Mouse (Mus musculus) limb, embryonic 10.5 days (tissue): ENCODE measurements around the gene Def6. TPM values are rescaled to one million over a fixed set of nuclear protein-coding genes. Genes with fewer than 3 reads are reported as not detected.
"Not testable (repeated sequence)": the region's sequence is repeated elsewhere in the genome, so short reads cannot be mapped to it uniquely, and the experiment has no call there.

Source experiments
- DNase-seq: peaks from one replicate; pipeline ENCODE4 v3.0.0-alpha.2; 2017; ENCODE audit warnings: low spot score
- H3K27ac ChIP-seq: fragments of 300-500 bp; sonication (generic); 2 replicates; pipeline ENCODE4 v1.5.1; 2016; ENCODE audit warnings: mild to moderate bottlenecking
- H3K27me3 ChIP-seq: fragments of 300-500 bp; sonication (generic); 2 replicates; pipeline ENCODE4 v1.6.1; 2016; ENCODE audit warnings: low read depth, mild to moderate bottlenecking; ENCODE audit not compliant: poor library complexity, severe bottlenecking
- H3K36me3 ChIP-seq: fragments of 300-500 bp; sonication (generic); 2 replicates; pipeline ENCODE4 v1.6.1; 2016; ENCODE audit warnings: mild to moderate bottlenecking, moderate library complexity
- H3K4me1 ChIP-seq: fragments of 300-500 bp; sonication (generic); 2 replicates; pipeline ENCODE4 v1.6.1; 2016
- H3K4me3 ChIP-seq: fragments of 300-500 bp; sonication (generic); 2 replicates; pipeline ENCODE4 v1.5.1; 2016; ENCODE audit warnings: mild to moderate bottlenecking, moderate library complexity
- H3K9me3 ChIP-seq: fragments of 300-500 bp; sonication (generic); replicated peaks from 2 replicates; pipeline ENCODE4 v1.6.1; 2016; ENCODE audit warnings: mild to moderate bottlenecking
- WGBS: fragments of 180-500 bp; shearing (Covaris S2); methylation state at CpG from one replicate; pipeline ENCODE4 v1.1.7; 2016; 5-methylcytosine and 5-hydroxymethylcytosine counted together
- polyA plus RNA-seq: library from polyadenylated mRNA; unstranded; fragments of >200 nt; fragmentation: Nextera tagmentation; extraction: Ambion mirVana; gene quantifications from 2 replicates; pipeline ENCODE4 v1.2.1, GENCODE M21; 2016

Gene Def6
- polyA plus RNA-seq, 1 experiment from 2014 or later, result 11.1 TPM

DNA sequence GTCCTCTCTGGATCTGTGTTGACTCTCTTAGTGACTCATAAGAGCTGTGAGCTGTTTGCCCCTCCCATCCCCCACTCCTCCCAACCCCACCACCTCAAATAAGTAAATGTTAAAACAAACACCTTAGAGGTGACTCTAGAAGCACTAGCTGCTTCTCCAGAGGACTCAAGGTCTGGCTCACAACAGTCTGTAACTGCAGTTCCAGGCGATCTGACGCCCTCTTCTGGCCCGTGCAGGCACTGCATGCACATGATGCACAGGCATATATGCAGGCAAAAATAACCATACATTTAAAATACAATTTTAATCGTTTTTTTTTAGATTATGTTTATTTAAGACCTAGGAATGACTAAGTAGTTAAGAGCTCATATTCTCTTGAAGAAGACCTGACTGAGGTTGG, 5.7 kb downstream of the Def6 start:
- no peak overlapping the region for H3K27ac ChIP-seq
- no peaks in the 10 kb centered on the region for H3K9me3 ChIP-seq
- H3K4me1 ChIP-seq, result peaks cover 43% of the 10 kb centered on the region
- no peak for DNase-seq
- WGBS, result 29% methylated on average over 4 of the region's 4 CpGs
- H3K27me3 ChIP-seq, result no peaks in the 10 kb centered on the region
- H3K36me3 ChIP-seq, result no peaks in the 10 kb centered on the region
- no peak overlapping the region for H3K4me3 ChIP-seq

DNA sequence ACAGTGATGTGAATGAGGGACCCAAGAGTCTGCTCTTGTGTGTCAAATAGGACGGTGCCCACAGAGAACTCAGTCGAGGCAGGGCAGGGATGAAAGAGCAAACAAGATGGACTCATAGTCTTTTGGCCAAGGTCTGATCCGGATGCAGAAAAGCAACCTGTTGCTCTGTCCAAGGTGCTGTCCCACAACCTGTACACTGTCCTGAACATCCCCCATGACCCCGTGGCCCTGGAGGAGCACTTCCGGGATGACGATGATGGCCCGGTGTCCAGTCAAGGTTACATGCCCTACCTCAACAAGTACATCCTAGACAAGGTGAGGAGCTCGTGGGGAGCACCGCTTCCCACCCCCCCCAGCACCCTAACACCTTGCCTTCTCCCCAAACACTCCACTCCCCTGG, 9.2 kb downstream of the Def6 start:
- no peak overlapping the region for H3K4me3 ChIP-seq

DNA sequence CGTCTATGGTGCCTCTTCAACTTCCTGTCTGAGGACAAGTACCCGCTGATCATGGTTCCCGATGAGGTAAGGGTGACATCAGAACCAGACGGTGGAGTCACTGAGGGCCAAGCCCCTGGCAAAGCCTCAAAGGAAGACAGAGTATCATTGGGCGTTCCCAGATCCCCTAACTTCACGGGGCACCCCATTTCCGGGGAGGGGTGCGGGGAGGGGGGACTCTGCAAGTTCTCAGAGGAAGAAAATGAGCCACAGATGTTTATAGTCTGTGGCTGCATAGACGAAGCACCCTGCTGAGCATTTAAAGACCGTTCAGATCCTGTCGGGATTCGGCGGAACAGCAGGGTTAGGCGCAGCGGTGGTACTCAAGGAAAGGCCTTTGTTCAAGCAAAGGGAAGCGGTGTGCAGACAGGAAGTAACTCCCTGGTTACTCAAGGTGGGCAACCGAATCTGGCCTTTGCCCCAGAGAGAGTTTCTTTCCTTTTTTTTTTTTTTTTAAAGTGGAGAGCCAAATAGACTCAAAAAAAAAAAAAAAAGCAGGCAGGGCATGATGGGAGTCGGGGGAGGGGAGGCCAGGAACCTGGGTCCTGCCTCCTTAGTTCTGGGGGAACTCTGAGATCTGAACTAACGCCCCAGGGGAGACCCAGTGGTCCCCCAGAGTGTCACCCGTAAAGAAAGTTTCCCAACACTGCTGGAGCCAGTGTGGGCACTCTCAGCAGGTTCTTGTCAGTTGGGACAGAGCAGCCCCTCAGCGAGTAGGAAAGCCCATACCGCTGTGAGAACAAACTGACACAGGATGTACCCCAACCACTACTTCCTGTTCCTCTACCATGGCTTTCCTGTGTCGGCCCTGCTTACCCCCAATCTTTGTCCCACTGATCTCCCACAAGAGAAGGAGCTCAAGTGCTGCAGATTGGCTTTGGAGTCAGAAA, 10.4 kb downstream of the Def6 start:
- WGBS, result 27% methylated on average over 23 of the region's 23 CpGs
- H3K4me1 ChIP-seq, result peaks cover 23% of the 10 kb centered on the region
- peak overlapping the region; percentile 30; the same call in 1 of the 2 replicates for H3K4me3 ChIP-seq
- no peaks in the 10 kb centered on the region for H3K9me3 ChIP-seq
- H3K27ac ChIP-seq, result peak overlapping the region; percentile 88
- peak; percentile 56 for DNase-seq
- no peaks in the 10 kb centered on the region for H3K27me3 ChIP-seq
- H3K36me3 ChIP-seq, result no peaks in the 10 kb centered on the region

More for the DNA sequence above, 9.2 kb downstream of the Def6 start:
- peak overlapping the region; percentile 88; the same call in 1 of the 2 replicates for H3K27ac ChIP-seq
- no peaks in the 10 kb centered on the region for H3K27me3 ChIP-seq
- no peak for DNase-seq
- 87% methylated on average over 9 of the region's 9 CpGs for WGBS
- H3K36me3 ChIP-seq, result no peaks in the 10 kb centered on the region
- H3K4me1 ChIP-seq, result peaks cover 31% of the 10 kb centered on the region
- H3K9me3 ChIP-seq, result no peaks in the 10 kb centered on the region

DNA sequence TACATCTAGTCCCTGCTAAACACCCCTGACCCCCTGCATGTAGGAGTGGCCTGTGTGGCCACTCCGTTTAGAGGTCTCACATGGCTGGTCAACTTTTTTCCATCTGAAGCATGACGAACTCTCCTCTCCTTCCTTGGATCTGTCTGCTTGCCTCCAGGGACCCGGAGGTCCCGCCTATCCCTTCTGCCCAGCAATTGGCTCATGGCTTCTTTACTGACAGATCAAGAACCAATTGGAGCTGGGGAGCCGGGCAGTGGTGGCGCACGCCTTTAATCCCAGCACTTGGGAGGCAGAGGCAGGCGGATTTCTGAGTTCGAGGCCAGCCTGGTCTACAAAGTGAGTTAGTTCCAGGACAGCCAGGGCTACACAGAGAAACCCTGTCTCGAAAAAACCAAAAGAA, 14.9 kb downstream of the Def6 start:
- H3K27ac ChIP-seq, H3K9me3 ChIP-seq, H3K27me3 ChIP-seq, H3K36me3 ChIP-seq, DNase-seq, H3K4me3 ChIP-seq: not testable (repeated sequence)
- peaks cover 44% of the 10 kb centered on the region for H3K4me1 ChIP-seq
- 93% methylated on average over 10 of the region's 10 CpGs for WGBS

DNA sequence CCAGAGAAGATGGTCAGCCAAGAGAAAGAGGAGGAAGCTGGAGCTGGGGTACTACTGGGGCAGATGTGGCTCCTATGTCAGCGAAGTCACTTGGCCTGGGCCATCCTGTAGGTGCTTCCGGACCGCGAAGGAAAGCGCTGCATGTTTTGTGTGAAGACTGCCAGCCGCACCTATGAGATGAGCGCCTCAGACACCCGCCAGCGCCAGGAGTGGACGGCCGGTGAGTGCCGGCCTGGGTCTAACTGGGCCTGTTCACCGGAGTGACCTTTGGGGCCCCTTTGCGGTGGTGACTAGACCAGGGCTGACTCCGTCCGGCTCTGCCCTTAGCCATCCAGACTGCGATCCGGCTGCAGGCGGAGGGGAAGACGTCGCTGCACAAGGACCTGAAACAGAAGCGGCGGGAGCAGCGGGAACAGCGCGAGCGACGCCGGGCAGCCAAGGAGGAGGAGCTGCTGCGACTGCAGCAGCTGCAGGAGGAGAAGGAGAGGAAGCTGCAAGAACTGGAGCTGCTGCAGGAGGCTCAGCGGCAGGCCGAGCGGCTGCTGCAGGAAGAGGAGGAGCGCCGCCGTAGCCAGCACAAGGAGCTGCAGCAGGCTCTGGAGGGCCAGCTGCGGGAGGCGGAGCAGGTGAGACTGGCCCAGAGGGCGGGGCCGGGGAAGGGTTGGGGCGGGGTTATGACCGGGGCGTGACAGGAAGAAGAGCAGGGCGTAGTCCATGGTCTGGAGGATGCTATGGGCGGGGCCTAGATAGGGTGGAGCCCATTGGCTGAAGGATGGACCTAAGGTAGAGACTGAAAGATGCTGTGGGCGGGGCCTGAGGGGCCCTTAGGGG, 16.2 kb downstream of the Def6 start:
- H3K27ac ChIP-seq, result peak overlapping the region; percentile 92
- H3K9me3 ChIP-seq, result no peaks in the 10 kb centered on the region
- H3K4me3 ChIP-seq, result peak overlapping the region; percentile 64
- H3K4me1 ChIP-seq, result peaks cover 31% of the 10 kb centered on the region
- peak; percentile 92 for DNase-seq
- WGBS, result 1% methylated on average over 46 of the region's 46 CpGs
- H3K27me3 ChIP-seq, result no peaks in the 10 kb centered on the region
- H3K36me3 ChIP-seq, result peaks cover 12% of the 10 kb centered on the region

DNA sequence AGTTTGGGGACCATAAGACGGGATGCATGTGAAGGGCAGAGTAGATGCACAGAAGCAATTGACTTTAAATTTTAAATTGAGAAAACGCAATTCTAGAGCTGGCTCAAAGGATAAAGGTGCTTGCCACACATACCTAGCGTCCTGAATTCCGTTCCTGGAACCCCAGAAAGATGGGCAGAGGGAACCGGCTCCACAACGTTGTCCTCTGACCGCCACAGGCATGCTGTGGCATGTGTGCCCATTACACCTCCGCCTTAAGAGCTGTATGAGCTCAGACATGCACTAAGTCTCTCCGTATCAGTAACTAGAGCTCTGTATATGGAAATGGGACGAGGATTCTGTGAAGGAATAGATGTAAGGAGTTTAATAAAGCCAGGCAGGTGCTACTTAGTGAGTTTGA, 17.0 kb downstream of the Def6 start:
- Histone ChIP-seq H3K27me3 (no peaks in the 10 kb centered on the region), H3K4me1 (peaks cover 31% of the 10 kb centered on the region), H3K4me3 (peak overlapping the region; percentile 64; the same call in 1 of the 2 replicates), H3K27ac (0 out of 2 replicates have a peak overlapping the region, but pooled peaks have one; percentile 92), H3K9me3 (no peaks in the 10 kb centered on the region), H3K36me3 (peaks cover 12% of the 10 kb centered on the region)
- 86% methylated on average over 10 of the region's 10 CpGs for WGBS
- DNase-seq, result no peak

DNA sequence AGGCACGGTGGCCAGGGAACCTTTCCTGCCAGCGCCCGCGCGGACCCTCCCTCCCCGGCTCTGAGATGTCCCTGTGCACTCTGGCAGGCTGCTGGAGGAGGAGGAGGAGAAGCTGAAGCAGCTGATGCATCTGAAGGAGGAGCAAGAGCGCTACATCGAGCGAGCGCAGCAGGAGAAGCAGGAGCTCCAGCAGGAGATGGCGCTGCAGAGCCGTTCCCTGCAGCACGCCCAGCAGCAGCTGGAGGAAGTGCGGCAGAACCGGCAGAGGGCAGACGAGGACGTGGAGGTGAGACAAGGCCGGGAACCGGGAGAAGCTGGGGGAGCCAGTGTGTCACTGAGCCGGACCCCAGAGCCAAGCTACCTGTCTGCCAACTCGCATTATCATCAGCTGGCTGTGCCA, 18.4 kb downstream of the Def6 start:
- under 1% methylated on average over 21 of the region's 21 CpGs for WGBS

DNA sequence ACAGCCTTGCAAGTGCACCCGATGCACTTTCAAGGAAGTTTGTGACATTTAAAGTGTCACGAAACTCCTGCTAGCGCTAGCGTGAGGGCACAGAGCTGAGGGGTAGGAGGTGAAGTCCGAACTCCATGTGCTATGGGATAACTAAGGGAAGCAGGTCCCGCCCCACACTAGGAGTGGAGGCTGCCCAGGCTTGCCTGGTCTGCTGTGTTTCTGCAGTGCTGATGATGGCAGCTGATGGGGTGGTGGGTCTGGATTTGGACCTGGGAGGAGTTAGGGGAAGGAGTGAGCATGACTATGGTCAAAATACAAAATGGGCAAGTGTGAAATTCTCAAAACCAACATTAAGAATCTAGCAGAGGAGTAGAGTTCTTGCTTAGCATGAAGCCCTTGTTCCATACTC, 22.9 kb downstream of the Def6 start:
- H3K4me3 ChIP-seq, result no peak overlapping the region
- peaks cover 33% of the 10 kb centered on the region for H3K4me1 ChIP-seq
- no peak overlapping the region for H3K27ac ChIP-seq
- DNase-seq, result no peak
- no peaks in the 10 kb centered on the region for H3K27me3 ChIP-seq
- H3K9me3 ChIP-seq, result no peaks in the 10 kb centered on the region
- 84% methylated on average over 6 of the region's 6 CpGs for WGBS
- peaks cover 13% of the 10 kb centered on the region for H3K36me3 ChIP-seq

More for the DNA sequence above, 18.4 kb downstream of the Def6 start:
- peak overlapping the region; percentile 50 for H3K4me3 ChIP-seq
- peak; percentile 90 for DNase-seq
- peaks cover 12% of the 10 kb centered on the region for H3K36me3 ChIP-seq
- H3K4me1 ChIP-seq, result peaks cover 31% of the 10 kb centered on the region
- H3K27me3 ChIP-seq, result no peaks in the 10 kb centered on the region
- H3K27ac ChIP-seq, result peak overlapping the region; percentile 78
- H3K9me3 ChIP-seq, result no peaks in the 10 kb centered on the region

DNA sequence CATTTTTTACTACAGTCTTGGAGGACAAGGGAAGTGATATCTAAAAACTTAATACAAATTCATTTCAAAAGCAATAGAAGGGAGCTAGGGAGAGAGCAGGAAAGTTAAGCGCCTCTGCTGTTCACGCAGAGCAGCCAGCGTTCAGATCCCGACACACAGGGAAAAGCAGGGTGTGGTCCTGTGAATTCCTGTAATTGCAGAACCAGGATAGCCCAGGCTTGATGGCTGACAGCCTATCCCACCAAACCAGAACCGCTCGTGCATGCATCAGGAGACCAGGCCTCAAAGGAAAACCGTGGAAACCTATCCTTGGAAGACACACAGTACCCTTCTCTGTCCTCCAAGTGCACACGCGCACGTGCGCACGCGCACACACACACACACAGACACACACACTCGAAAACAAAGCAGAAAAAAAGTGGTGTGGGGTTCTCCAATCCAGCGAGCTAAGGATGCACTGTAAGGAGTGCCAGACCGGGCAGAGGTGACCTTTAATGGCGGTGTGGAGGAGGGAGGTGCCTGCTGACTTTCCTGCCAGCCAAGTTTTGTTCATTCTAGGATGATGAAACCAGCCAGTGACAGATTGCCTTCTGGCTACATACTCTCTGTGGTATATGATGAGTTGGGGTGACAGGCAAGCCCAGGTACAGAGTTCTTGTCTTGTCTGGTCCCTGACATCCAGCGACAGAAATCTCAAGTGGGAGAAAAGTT, 23.6 kb downstream of the Def6 start:
- DNase-seq, result no peak
- no peak overlapping the region for H3K4me3 ChIP-seq
- H3K27ac ChIP-seq, result no peak overlapping the region
- H3K27me3 ChIP-seq, result no peaks in the 10 kb centered on the region
- no peaks in the 10 kb centered on the region for H3K9me3 ChIP-seq
- peaks cover 32% of the 10 kb centered on the region for H3K4me1 ChIP-seq
- 85% methylated on average over 18 of the region's 18 CpGs for WGBS
- peaks cover 15% of the 10 kb centered on the region for H3K36me3 ChIP-seq

DNA sequence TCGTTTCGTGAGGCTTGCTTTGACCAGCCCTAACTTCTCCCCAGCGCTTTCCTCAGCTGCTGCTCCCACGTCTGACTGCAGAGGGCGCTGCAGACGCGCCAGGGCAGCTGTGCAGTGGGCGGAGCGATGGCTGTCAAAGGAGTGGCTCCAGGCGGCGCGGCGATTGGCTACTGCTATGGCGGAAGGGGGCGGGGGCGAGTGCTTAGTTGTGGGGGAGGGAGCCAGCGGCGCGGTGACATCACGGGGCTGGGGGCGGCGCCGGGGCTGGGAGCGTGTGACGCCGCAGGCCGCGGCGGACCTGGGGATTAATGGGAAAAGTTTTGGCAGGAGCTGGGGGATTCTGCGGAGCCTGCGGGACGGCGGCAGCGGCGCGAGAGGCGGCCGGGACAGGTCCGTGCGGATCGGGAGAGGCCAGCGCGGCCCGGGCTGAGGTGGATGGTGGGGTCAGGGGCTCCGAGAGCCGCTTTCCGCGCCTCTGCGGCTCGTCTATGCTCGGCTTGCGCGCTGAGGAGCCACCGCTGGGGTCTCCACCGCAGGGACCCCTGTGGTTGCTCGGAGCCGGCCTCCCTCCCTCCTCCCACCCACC, 25.0 kb downstream of the Def6 start, which contains the start of gene Ppard:
Gene Ppard (plus strand): TSS at position 226 of the 586 bp plus-strand sequence.
- H3K36me3 ChIP-seq, result peaks cover 18% of the 10 kb centered on the region
- H3K9me3 ChIP-seq, result no peaks in the 10 kb centered on the region
- peak within 1 kb of the TSS; percentile 89 for H3K4me3 ChIP-seq
- under 1% methylated on average over 57 of the region's 57 CpGs for WGBS
- H3K27me3 ChIP-seq, result no peaks in the 10 kb centered on the region
- peak within 1 kb of the TSS; percentile 92 for H3K27ac ChIP-seq
- DNase-seq, result peak; percentile 100
- peaks cover 33% of the 10 kb centered on the region for H3K4me1 ChIP-seq

DNA sequence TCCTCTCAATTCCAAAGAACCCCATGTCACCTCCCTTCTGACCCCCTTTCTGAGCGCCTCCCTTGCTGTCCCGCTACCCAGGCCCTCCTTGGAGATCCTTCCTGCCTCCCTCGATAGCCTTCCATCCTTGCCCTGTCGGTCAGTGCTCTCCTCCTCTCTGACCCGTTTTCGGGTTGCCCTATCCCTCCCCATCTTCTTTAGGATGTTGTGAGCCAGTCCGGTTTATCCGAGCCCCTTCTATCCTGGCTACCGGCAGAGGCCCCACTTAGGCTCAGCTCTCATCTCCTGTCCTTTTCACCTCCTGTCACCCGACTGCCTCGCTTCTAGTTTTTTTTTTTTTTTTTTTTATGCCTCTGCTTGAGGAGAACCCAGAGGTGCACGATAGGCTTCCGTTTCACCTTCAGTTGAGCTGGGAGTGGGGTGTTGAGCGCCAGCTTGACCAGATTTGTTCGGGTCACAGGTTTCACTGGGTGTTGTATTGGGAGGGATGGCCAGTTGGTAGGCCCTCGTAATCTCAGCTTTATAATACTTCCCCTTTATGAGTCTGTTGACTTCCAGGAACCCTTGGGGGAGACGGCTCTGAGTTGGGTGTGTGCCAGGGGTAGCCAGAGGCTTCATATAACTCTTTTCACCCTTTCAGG, 25.6 kb downstream of the Def6 start:
- WGBS, result 8% methylated on average over 17 of the region's 17 CpGs
- Histone ChIP-seq H3K4me1 (peaks cover 33% of the 10 kb centered on the region), H3K27ac (peak overlapping the region; percentile 92), H3K27me3 (no peaks in the 10 kb centered on the region), H3K9me3 (no peaks in the 10 kb centered on the region), H3K36me3 (peaks cover 18% of the 10 kb centered on the region), H3K4me3 (peak overlapping the region; percentile 89)
- DNase-seq, result no peak

DNA sequence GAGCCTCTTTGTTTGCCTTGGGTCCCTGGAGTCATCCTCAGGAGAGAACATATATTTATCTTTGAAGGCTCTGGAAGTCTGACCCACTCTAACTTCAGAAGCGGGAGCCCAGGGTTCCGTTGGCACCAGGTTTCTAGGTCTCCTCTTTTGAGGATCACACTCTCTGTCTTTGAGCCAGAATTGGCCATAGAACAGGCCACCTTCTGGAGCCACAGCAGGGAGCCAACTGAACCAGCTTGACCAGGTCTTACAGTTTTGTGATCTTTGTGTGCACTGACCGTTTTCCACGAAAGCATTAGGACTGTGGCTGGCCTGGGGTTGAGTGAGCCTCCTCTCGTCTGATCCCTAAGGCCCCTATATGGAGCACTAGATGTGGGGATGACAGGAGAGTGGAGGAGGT, 27.1 kb downstream of the Def6 start:
- Histone ChIP-seq H3K27me3 (no peaks in the 10 kb centered on the region), H3K9me3 (no peaks in the 10 kb centered on the region), H3K27ac (peak overlapping the region; percentile 22; the same call in 1 of the 2 replicates), H3K4me1 (peaks cover 33% of the 10 kb centered on the region), H3K36me3 (peaks cover 25% of the 10 kb centered on the region), H3K4me3 (no peak overlapping the region)
- no peak for DNase-seq
- 91% methylated on average over 5 of the region's 5 CpGs for WGBS
